Mouse (Mus musculus) c-Kit-positive CD71-positive TER-119-negative erythroid progenitor cells, embryonic 14.5 days (primary cell): ENCODE data around the gene Scnm1.
"Not testable (repeated sequence)": the region's sequence is repeated elsewhere in the genome, so short reads cannot be mapped to it uniquely, and the experiment has no call there.

Source experiments
- DNase-seq: peaks from one replicate; pipeline ENCODE4 v3.0.0-alpha.2; 2013; ENCODE audit warnings: low read depth

Gene Scnm1

DNA sequence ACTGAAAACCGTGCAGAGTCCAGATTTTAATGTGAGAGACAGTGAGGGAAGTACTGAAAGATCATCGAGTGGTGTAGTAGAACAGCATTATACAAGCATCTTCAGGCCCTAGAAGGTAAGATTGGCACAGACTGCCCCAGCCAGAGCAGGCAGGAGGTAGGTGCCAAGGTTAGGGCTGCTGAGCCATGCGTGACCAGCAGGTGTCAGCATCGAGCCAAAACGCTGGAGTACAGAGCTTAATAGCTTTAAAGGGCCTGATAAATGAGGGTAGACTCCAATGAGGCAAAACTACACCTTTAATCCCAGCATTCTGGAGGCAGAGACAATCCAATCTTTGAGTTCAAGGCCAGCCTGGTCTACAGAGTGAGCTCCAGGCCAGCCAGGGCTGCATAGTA is 8.8 kb upstream of the Scnm1 start:
- peak; percentile 78 for DNase-seq

GRCm38 (mm10) chr3:95141952-95142616 is 8.3 kb upstream of the Scnm1 start, which contains the start of gene Tnfaip8l2:
Tnfaip8l2 (minus strand) TSS chr3:95142360.
- no peak for DNase-seq

GRCm38 (mm10) chr3:95141474-95141873 is 7.7 kb upstream of the Scnm1 start:
- DNase-seq: no peak

GRCm38 (mm10) chr3:95140795-95141194 is 7.0 kb upstream of the Scnm1 start:
- no peak for DNase-seq

DNA sequence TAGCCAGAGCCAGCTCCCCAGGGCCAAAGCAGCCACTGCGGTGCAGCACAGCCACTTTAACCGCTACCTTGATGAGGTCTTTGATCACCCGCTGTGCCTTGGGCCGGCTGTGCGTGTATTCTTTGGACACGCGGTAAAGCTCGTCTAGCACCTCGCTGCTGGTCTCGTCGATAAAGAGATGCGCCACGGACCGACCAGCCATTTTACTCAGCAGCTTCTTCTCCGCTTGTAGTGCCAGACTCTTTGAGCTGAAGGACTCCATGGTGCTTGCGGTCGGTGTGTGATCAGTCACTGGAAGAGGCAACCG is 6.4 kb upstream of the Scnm1 start:
- no peak for DNase-seq

DNA sequence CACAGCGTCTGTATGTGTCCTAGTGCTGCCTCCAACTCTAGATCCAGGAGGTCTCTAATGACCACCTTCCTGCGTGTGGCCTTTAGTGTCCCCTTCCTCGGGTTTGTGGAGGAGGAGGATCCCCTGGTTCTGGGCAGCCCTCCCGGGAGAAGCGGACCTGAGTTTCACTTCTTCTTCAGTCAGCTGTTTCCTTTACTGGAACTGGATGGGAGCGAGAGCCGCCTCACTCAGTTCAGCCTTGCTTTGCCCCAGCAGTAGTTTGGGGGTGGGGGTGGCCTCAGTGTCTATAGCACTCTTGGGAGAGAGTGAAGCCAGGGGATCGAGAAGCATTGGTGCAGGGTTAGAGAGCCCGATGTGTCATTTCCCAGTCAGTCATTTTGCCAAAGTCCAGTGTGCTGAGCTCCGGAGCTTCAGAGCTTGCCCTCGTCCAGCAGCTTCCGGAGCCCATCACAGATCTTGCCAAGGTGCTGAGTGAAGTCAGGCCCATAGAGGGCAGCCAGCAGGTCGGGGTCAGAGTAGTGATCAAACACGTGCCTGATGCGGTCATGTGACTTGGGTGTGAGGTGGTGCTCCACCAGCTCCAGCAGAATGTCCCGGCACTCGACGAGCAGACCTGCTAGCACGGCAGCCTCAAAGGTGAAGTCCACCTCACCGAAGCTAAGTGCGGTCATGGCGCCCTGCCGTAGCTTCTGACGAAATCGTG is 5.9 kb upstream of the Scnm1 start:
- DNase-seq: no peak

GRCm38 (mm10) chr3:95136336-95136735 is 2.5 kb upstream of the Scnm1 start:
- no peak for DNase-seq

GRCm38 (mm10) chr3:95135433-95136052 is 1.7 kb upstream of the Scnm1 start:
- DNase-seq: no peak

- no peak for DNase-seq
These were observed 1.2 kb upstream of the Scnm1 start for GRCm38 (mm10) chr3:95135023-95135422.

- not testable (repeated sequence) for DNase-seq
These were observed 322 bp upstream of the Scnm1 start for GRCm38 (mm10) chr3:95134133-95134532.

GRCm38 (mm10) chr3:95133176-95133575 is 635 bp downstream of the Scnm1 start:
- DNase-seq: no peak

GRCm38 (mm10) chr3:95132389-95132788 is 1.4 kb downstream of the Scnm1 start:
- DNase-seq: not testable (repeated sequence)

GRCm38 (mm10) chr3:95130081-95130480 is 3.7 kb downstream of the Scnm1 start:
- DNase-seq: no peak

DNA sequence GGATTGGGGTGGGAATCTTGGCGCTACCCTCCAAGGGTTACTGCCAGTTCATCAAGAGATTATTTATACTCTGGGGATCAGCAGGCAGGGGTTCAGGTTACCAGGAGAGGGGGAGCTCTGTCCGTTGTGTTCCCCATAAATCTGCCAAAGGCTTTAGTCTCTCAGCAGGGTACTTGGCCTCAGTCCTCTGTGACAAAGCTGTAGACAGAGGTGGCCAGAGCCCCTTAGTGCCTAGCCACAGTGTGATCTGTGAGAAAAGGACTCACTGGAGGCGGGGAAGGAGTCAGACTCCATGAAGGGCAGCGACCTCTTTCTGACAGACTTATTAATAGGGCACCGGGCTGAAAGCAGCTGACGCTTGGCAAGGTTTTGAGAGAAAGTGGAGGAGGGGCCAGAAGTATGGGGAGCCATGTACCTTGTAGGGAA is 4.6 kb downstream of the Scnm1 start:
- no peak for DNase-seq

DNA sequence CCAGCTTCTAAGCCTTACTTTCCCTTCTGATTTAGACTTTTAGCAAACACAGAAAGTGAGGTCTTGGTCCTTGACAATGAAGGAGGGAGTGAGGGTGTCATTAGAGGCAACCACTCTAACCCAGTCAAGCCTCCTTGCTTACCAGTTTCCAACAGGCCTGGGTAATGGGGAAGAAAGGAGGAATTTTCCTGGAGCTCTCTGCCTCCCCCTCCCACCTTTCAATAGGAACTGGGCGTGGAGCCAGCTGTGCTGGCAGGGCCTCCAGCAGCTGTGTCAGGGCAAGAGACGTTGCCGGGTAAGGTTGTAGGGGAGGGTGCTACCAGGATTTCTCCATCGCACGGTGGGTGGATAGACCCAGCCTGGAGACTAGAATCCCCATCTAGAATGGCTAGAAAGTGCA is 8.8 kb downstream of the Scnm1 start:
- DNase-seq: no peak

GRCm38 (mm10) chr3:95124246-95124645 is 9.6 kb downstream of the Scnm1 start, which contains the start of gene Tmod4:
Tmod4 (plus strand) TSS chr3:95124476.
- no peak for DNase-seq

DNA sequence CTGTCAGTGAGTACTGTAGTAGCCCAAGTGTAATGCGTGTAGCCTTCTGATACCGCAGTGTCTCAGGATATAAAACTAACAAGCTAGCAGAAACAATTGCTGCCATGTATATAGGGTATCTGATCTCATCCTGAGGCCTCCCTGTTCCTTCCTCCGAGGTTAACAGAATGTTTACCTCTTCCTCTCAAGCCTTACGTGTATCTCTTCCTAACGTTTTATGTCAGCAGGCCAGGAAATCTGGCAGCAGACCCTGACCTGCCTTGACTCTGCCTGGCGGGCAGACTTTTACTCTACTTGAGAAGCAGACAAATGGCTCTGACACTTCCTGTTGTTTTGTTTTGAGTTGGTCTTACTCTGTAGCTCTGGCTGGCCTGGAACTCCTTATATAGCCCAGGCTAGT is 12.2 kb downstream of the Scnm1 start:
- no peak for DNase-seq

GRCm38 (mm10) chr3:95117751-95118150 is 16.1 kb downstream of the Scnm1 start:
- DNase-seq: no peak

- no peak for DNase-seq
These were observed 21.1 kb downstream of the Scnm1 start for GRCm38 (mm10) chr3:95112760-95113159.

DNA sequence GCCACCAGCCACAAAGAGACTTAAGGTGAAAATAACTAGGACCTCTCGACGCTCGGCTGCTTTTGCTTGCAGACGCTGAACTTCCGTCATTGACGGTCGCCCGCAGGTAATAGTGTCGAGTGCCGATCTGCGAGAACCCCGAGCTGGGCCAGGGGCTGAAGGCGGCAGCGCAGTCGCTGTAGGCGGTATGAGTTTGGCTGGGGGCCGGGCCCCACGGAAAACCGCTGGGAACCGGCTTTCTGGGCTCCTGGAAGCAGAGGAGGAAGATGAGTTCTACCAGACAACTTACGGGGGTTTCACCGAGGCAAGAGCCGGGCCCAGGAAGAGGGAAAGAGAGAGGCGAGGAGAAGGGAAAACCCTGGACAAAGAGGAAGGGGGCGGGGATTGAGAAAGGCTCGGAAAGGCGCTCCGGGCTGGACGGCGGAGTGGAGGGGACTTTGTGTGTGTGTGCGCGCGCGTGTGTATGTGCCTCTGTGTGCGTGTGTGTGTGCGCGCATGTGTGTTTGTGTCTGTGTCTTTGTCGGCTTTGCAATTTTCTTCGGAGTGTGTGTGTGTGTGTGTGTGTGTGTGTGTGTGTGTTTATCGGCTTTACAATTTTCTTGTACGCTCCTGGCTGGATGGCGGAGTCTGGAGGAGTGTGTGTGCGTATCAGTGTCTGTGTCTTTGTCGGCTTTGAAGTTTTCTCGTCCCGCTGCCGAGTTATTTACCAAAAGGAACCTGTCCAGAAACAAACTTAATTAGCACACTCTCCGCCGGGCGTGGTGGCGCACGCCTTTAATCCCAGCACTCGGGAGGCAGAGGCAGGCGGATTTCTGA is 22.7 kb downstream of the Scnm1 start, which contains the start of gene Vps72:
TSS of gene Vps72 (plus strand) at position 112 of the 816 bp plus-strand sequence.
- peak; percentile 77 for DNase-seq

GRCm38 (mm10) chr3:95107898-95108297 is 25.9 kb downstream of the Scnm1 start:
- peak; percentile 42 for DNase-seq

DNA sequence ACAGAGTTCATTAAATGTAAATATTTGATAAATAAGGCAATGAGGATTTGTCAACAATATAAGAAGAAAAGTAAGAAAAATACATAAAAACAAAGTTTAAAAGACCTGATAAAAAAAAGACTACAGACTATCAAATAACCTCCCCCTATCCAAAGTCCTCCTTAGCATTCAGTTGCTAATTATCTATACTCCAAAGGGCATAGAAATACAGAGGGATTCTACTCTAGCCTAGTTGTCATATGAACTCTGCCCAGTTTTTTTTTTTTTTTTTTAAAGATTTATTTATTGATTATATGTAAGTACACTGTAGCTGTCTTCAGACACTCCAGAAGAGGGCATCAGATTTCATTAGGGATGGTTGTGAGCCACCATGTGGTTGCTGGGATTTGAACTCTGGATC is 26.5 kb downstream of the Scnm1 start:
- DNase-seq: not testable (repeated sequence)
